Mouse (Mus musculus): ENCODE data around the gene Smad6.

The Smad6 gene

GRCm38 (mm10) chr9:63959129-63959932 lies 62.5 kb downstream of the Smad6 start:
- no peak for DNase-seq

- no peak for DNase-seq
These were observed 63.4 kb downstream of the Smad6 start for GRCm38 (mm10) chr9:63958337-63959030.

GRCm38 (mm10) chr9:63957647-63958185 lies 64.1 kb downstream of the Smad6 start:
- no peak for DNase-seq

- DNase-seq: peak; percentile 59 to 67
These were observed 65.8 kb downstream of the Smad6 start for GRCm38 (mm10) chr9:63956052-63956451.

- DNase-seq: no peak
These were observed 68.2 kb downstream of the Smad6 start for GRCm38 (mm10) chr9:63953691-63954090.

GRCm38 (mm10) chr9:63952591-63952990 lies 69.3 kb downstream of the Smad6 start:
- no peak for DNase-seq

GRCm38 (mm10) chr9:63950357-63950756 lies 71.5 kb downstream of the Smad6 start:
- DNase-seq: no peak

- DNase-seq: no peak
These were observed 72.5 kb downstream of the Smad6 start for GRCm38 (mm10) chr9:63949393-63949792.

- DNase-seq: no peak
These were observed 79.3 kb downstream of the Smad6 start for GRCm38 (mm10) chr9:63942608-63942982.

GRCm38 (mm10) chr9:63941747-63942607 lies 79.9 kb downstream of the Smad6 start:
- no peak for DNase-seq

- DNase-seq: no peak
These were observed 85.6 kb downstream of the Smad6 start for GRCm38 (mm10) chr9:63936256-63936655.

- no peak for DNase-seq
These were observed 88.8 kb downstream of the Smad6 start for GRCm38 (mm10) chr9:63933068-63933467.

GRCm38 (mm10) chr9:63927340-63928049 lies 94.4 kb downstream of the Smad6 start:
- DNase-seq: no peak

- no peak for DNase-seq
These were observed 95.5 kb downstream of the Smad6 start for GRCm38 (mm10) chr9:63926377-63926776.

GRCm38 (mm10) chr9:63923190-63923717 lies 98.6 kb downstream of the Smad6 start:
- DNase-seq: no peak

GRCm38 (mm10) chr9:63919708-63920107 lies 102.2 kb downstream of the Smad6 start:
- DNase-seq: no peak

GRCm38 (mm10) chr9:63919001-63919555 lies 102.8 kb downstream of the Smad6 start:
- no peak for DNase-seq

- peak; percentile 42 to 53 for DNase-seq
These were observed 103.6 kb downstream of the Smad6 start for GRCm38 (mm10) chr9:63918245-63918644.

GRCm38 (mm10) chr9:63916441-63916840 lies 105.4 kb downstream of the Smad6 start:
- DNase-seq: no peak

GRCm38 (mm10) chr9:63915976-63916375 lies 105.9 kb downstream of the Smad6 start:
- peak; percentile 44 to 52 for DNase-seq

- no peak for DNase-seq
These were observed 106.9 kb downstream of the Smad6 start for GRCm38 (mm10) chr9:63914944-63915343.

- DNase-seq: no peak
These were observed 109.8 kb downstream of the Smad6 start for GRCm38 (mm10) chr9:63912051-63912450.

Data from thymus, postnatal 36 days (tissue).